Mouse (Mus musculus) megakaryocyte-erythroid progenitor cell, adult 5 weeks (primary cell): ENCODE results near the gene Enpp1. TPM values are rescaled to one million over a fixed set of nuclear protein-coding genes. Genes with fewer than 3 reads are reported as not detected.

Source experiments
- polyA plus RNA-seq: library from polyadenylated mRNA; stranded (reverse); fragments of >175 nt; gene quantifications from 2 replicates; pipeline ENCODE4 v1.2.3, GENCODE M21; 2012

Gene Enpp1
- 1.2 and 1.3 TPM in 2 replicates for polyA plus RNA-seq

DNA sequence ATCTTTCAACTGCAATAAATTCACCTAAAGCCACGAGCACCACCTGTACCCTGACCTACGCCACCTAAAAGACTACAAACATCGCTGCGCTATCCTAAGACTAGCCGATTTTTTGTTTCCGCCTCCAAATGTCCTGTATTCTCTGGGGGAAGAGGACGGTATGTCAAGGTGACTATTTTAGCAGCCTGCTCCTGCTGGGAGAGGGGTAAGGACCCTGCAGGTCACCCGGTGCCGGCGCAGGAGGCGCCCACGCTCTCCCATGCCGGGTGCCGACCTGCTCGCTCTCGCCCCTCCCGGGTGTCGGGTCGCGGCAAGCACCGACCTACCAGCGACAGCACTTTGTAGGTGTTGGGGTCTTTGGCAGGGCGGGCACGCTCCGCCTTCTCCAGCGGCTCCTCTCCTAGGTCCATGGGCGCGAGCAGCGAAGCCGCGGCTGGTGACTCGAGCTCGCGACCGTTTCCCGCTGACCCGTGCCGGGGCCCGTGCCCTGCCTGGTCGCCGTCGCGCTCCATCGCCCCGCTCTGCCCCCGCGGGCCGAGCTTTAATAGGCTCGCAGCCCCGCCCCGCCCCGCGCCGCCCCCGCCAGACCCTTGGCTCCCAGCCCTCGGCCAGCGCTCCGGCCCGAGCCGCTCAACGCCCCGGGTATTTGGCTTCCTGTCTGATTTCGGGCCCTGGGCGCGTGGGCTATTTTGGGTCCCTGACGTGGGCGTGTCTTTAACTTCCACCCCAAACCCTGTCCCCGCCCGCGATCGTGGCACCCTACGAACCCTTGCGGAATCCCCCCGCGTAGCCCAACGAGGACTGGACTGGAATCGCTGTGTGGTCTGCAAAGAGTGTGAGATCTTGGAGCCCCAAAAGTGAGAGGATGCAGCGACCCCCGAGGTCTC lies at the start of gene Enpp1:
TSS of gene Enpp1 (minus strand) at position 680 of the 887 bp plus-strand sequence.

GRCm38 (mm10) chr10:24595250-24596002 lies 116.5 kb downstream of the Enpp1 start, which contains the start of gene Ccn2:
TSS of gene Ccn2 (plus strand) at chr10:24595442.

Other genes with a start within 250 kb of the Enpp1 start
- 0.02 and 0.41 TPM in 2 replicates for gene Ccn2, start 116.7 kb downstream of the Enpp1 start, polyA plus RNA-seq
- 0.04 TPM in 1 of 2 replicates, not detected in the other for gene Enpp3, start 130.7 kb upstream of the Enpp1 start, polyA plus RNA-seq
- 9.1 and 9.4 TPM in 2 replicates for gene Med23, start 157.8 kb upstream of the Enpp1 start, polyA plus RNA-seq
- 0.24 and 0.36 TPM in 2 replicates for gene Arg1, start 215.3 kb upstream of the Enpp1 start, polyA plus RNA-seq